ENCODE assay signal across 9 mouse cellular contexts in the genomic region with DNA sequence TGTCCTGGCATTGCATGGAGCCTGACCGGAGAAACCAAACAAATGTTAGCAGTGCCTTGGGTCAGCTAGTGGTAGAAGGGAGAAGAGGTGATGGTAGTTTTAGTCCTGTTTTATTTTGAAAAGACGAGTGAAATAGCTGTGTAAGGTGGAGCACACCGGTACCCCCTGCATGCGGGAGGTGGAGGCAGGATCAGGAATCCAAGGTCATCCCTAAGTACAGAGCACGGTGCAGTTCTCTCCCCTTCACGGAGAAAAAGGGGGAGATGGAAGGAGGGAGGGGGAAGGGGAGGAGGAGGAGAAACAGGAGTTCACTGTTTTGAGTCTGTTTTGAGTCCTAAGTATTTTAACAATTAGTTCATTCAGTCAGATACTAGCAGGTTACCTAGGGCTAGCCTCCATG. TPM values are rescaled to one million over a fixed set of nuclear protein-coding genes. Genes with fewer than 3 reads are reported as not detected.
DNase-seq lines count a peak whose midpoint lies in the region; ATAC-seq and TF ChIP-seq lines count a peak whose summit lies in the region.
"Had no signal": no experiment of that assay in that cellular context is flagged by ENCODE, and none has a peak within 500 bp of the region (broad histone marks: within the 10 kb centered on the region; RNA-seq: fewer than 3 reads in every experiment).

No protein-coding gene starts in this region.

- 0 out of 2 replicates have a peak overlapping the region, but pooled peaks have one; percentile 3 for H3K9ac ChIP-seq in heart, embryonic 15.5 days
- no peak overlapping the region for H3K9ac ChIP-seq in hindbrain, embryonic 16.5 days (ENCODE audit: low read depth, low read length)
- H3K9ac ChIP-seq in midbrain, embryonic 14.5 days (replicated peaks; ENCODE audit: low read length) = no peak overlapping the region

- intact Hi-C loops in heart, postnatal 10 days (cut with DNase I) = no loop called here

- ATAC-seq in heart, embryonic 15.5 days (replicated peaks; ENCODE audit: insufficient number of reproducible peaks, insufficient read depth, low FRiP score, low read depth) = no peak
- no peak for ATAC-seq in hindbrain, embryonic 16.5 days
- ATAC-seq in midbrain, embryonic 14.5 days (ENCODE audit: low FRiP score, low TSS enrichment) = no peak
- ATAC-seq in megakaryocyte progenitor cell, adult 5-6 weeks (replicated peaks; ENCODE audit: poor library complexity) = no peak

- no peak for TF ChIP-seq CTCF in bone marrow macrophage, adult 2 months (IDR thresholded peaks at IDR 0.05; ENCODE audit: low read depth, low read length)

- H3K4me1 ChIP-seq in heart, embryonic 15.5 days (replicated peaks) = peaks cover 68% of the 10 kb centered on the region
- peaks cover 37% of the 10 kb centered on the region for H3K4me1 ChIP-seq in bone marrow macrophage, adult 2 months (ENCODE audit: control insufficient read depth, insufficient read depth, low read length)
- H3K4me1 ChIP-seq in hindbrain, embryonic 16.5 days (ENCODE audit: control insufficient read depth, insufficient read depth, low read depth, low read length) = peaks cover 43% of the 10 kb centered on the region
- peaks cover 42% of the 10 kb centered on the region for H3K4me1 ChIP-seq in midbrain, embryonic 14.5 days (ENCODE audit: control insufficient read depth, insufficient read depth, low read length)

- no peak overlapping the region for H3K27ac ChIP-seq in heart, embryonic 15.5 days
- no peak overlapping the region for H3K27ac ChIP-seq in bone marrow macrophage, adult 2 months (ENCODE audit: insufficient read depth, low read depth, low read length)
- no peak overlapping the region for H3K27ac ChIP-seq in hindbrain, embryonic 16.5 days (ENCODE audit: low read depth, low read length)
- H3K27ac ChIP-seq in midbrain, embryonic 14.5 days (replicated peaks; ENCODE audit: low read depth, low read length) = no peak overlapping the region

- no peak for DNase-seq in heart, postnatal 10 days
- DNase-seq in midbrain, embryonic 14.5 days = no peak
- no peak for DNase-seq in frontal cortex, postnatal 25 days (ENCODE audit: low spot score in 2 of 2)
- no peak for DNase-seq in layer of hippocampus, postnatal 14 days (ENCODE audit: low spot score in 2 of 2)
- DNase-seq: cerebellum, adult 9-10 months had no signal

- WGBS in heart, embryonic 15.5 days = 51% methylated on average over 6 of the region's 6 CpGs
- WGBS in hindbrain, embryonic 16.5 days = 41% methylated on average over 6 of the region's 6 CpGs
- WGBS in midbrain, embryonic 14.5 days = 42% methylated on average over 6 of the region's 6 CpGs

- no peaks in the 10 kb centered on the region for H3K36me3 ChIP-seq in heart, embryonic 15.5 days
- no peaks in the 10 kb centered on the region for H3K36me3 ChIP-seq in hindbrain, embryonic 16.5 days (ENCODE audit: control insufficient read depth, insufficient read depth, low read length)
- H3K36me3 ChIP-seq in midbrain, embryonic 14.5 days (ENCODE audit: control insufficient read depth, insufficient read depth, low read length) = no peaks in the 10 kb centered on the region

- H3K27me3 ChIP-seq in heart, embryonic 15.5 days = no peaks in the 10 kb centered on the region
- H3K27me3 ChIP-seq in hindbrain, embryonic 16.5 days (replicated peaks; ENCODE audit: control insufficient read depth, insufficient read depth, low read length) = no peaks in the 10 kb centered on the region
- H3K27me3 ChIP-seq in midbrain, embryonic 14.5 days (ENCODE audit: control insufficient read depth, insufficient read depth, low read length) = no peaks in the 10 kb centered on the region

- TF ChIP-seq POLR2A in bone marrow macrophage, adult 2 months (IDR thresholded peaks at IDR 0.05; ENCODE audit: borderline replicate concordance, low read depth, low read length) = no peak

- H3K9me3 ChIP-seq in heart, embryonic 15.5 days (replicated peaks) = no peaks in the 10 kb centered on the region
- no peaks in the 10 kb centered on the region for H3K9me3 ChIP-seq in hindbrain, embryonic 16.5 days (ENCODE audit: control insufficient read depth, low read length)
- H3K9me3 ChIP-seq in midbrain, embryonic 14.5 days (ENCODE audit: control insufficient read depth, low read length) = no peaks in the 10 kb centered on the region

- H3K4me2 ChIP-seq in heart, embryonic 15.5 days = peak overlapping the region; percentile 98
- peak overlapping the region; percentile 77 for H3K4me2 ChIP-seq in hindbrain, embryonic 16.5 days (ENCODE audit: low read length)
- H3K4me2 ChIP-seq in midbrain, embryonic 14.5 days (ENCODE audit: low read length) = peak overlapping the region; percentile 85

- H3K4me3 ChIP-seq in heart, embryonic 15.5 days = peak overlapping the region; percentile 86
- H3K4me3 ChIP-seq in bone marrow macrophage, adult 2 months (ENCODE audit: insufficient read depth, low read length) = peak overlapping the region; percentile 88
- peak overlapping the region; percentile 87 for H3K4me3 ChIP-seq in hindbrain, embryonic 16.5 days (ENCODE audit: low read length)
- H3K4me3 ChIP-seq in midbrain, embryonic 14.5 days (replicated peaks; ENCODE audit: low read depth, low read length) = 0 out of 2 replicates have a peak overlapping the region, but pooled peaks have one; percentile 80

RNA-seq across cellular contexts. Expression of a gene that starts 2.0 kb away (rescaled TPM):
- polyA plus RNA-seq in heart, embryonic 15.5 days (2015; fragmentation: Nextera tagmentation; extraction: Ambion mirVana) = 2.2 TPM in 1 of 2 replicates, not detected in the other
- 1 to 10 TPM; 2.0 to 2.2 TPM for total RNA-seq in heart, postnatal 10 days (2021)
- polyA plus RNA-seq in bone marrow macrophage, adult 2 months (2012; ENCODE audit: insufficient read depth, insufficient read length, missing spikeins) = 32.7 and 45.3 TPM in 2 replicates
- 9.8 and 12.4 TPM in 2 replicates for polyA plus RNA-seq in hindbrain, embryonic 16.5 days (2015; fragmentation: Nextera tagmentation; extraction: Ambion mirVana)
- 4.1 and 4.7 TPM in 2 replicates for polyA plus RNA-seq in midbrain, embryonic 14.5 days (2014; fragmentation: Nextera tagmentation; extraction: Ambion mirVana)
- total RNA-seq in layer of hippocampus, postnatal 14 days (2021) = not detected
- 18.6 and 18.7 TPM in 2 replicates for total RNA-seq in megakaryocyte progenitor cell, adult 5-6 weeks (2015)
- 14.7 TPM in 1 of 2 replicates, not detected in the other for total RNA-seq in megakaryocyte progenitor cell, adult 5-6 weeks (2017)

RNA-seq across cellular contexts. Expression of a gene that starts 2.5 kb away (rescaled TPM):
- 72.3 and 96.3 TPM in 2 replicates for polyA plus RNA-seq in heart, embryonic 15.5 days (2015; fragmentation: Nextera tagmentation; extraction: Ambion mirVana)
- total RNA-seq in heart, postnatal 10 days (2021) = 10 to 100 TPM; 57.2 to 69.2 TPM
- polyA plus RNA-seq in bone marrow macrophage, adult 2 months (2012; ENCODE audit: insufficient read depth, insufficient read length, missing spikeins) = 17.3 and 19.2 TPM in 2 replicates
- polyA plus RNA-seq in hindbrain, embryonic 16.5 days (2015; fragmentation: Nextera tagmentation; extraction: Ambion mirVana) = 120 and 152 TPM in 2 replicates
- 94.2 and 106 TPM in 2 replicates for polyA plus RNA-seq in midbrain, embryonic 14.5 days (2014; fragmentation: Nextera tagmentation; extraction: Ambion mirVana)
- total RNA-seq in layer of hippocampus, postnatal 14 days (2021) = 10 to 100 TPM; 86.7 to 93.0 TPM
- 71.9 and 73.0 TPM in 2 replicates for total RNA-seq in megakaryocyte progenitor cell, adult 5-6 weeks (2015)
- total RNA-seq in megakaryocyte progenitor cell, adult 5-6 weeks (2017) = 43.7 and 80.3 TPM in 2 replicates

RNA-seq across cellular contexts. Expression of a gene that starts 50.6 kb away (rescaled TPM):
- 9.1 and 10.3 TPM in 2 replicates for polyA plus RNA-seq in heart, embryonic 15.5 days (2015; fragmentation: Nextera tagmentation; extraction: Ambion mirVana)
- total RNA-seq in heart, postnatal 10 days (2021) = 1 to 10 TPM; 4.1 to 5.4 TPM
- polyA plus RNA-seq in bone marrow macrophage, adult 2 months (2012; ENCODE audit: insufficient read depth, insufficient read length, missing spikeins) = 7.6 and 8.3 TPM in 2 replicates
- polyA plus RNA-seq in hindbrain, embryonic 16.5 days (2015; fragmentation: Nextera tagmentation; extraction: Ambion mirVana) = 20.3 and 20.5 TPM in 2 replicates
- polyA plus RNA-seq in midbrain, embryonic 14.5 days (2014; fragmentation: Nextera tagmentation; extraction: Ambion mirVana) = 14.0 and 18.1 TPM in 2 replicates
- total RNA-seq in layer of hippocampus, postnatal 14 days (2021) = 1 to 10 TPM; 8.2 to 8.4 TPM
- 1.2 and 2.2 TPM in 2 replicates for total RNA-seq in megakaryocyte progenitor cell, adult 5-6 weeks (2015)
- total RNA-seq in megakaryocyte progenitor cell, adult 5-6 weeks (2017) = 3.3 and 8.0 TPM in 2 replicates
